Mouse (Mus musculus): ENCODE data around the gene Gm16867. TPM values are rescaled to one million over a fixed set of nuclear protein-coding genes. Genes with fewer than 3 reads are reported as not detected.
"Not testable (repeated sequence)": the region's sequence is repeated elsewhere in the genome, so short reads cannot be mapped to it uniquely, and the experiment has no call there.

The Gm16867 gene
- polyA plus RNA-seq, 2 experiments = not detected

DNA sequence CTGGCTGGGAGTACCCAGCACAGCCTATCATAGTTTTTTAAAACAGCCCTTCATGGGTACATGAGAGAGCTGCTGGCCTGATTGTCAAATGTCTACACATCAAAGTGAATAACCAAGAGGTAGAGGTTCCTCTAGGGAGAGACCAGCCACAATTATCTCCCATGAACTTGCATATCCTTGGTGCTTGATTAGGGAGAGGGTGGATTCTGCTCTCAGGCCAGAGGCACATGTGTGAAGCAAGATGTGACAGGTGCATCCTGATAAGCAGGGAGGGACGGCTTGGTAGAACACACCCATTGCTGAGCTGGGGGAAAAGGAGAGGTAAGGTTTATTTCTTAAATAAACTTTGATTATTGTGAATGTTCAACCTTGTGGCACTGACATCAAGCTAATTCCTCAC is 19.8 kb upstream of the Gm16867 start:
- H3K9me3 ChIP-seq (ENCODE audit: control insufficient read depth, low read length); ATAC-seq (ENCODE audit: low FRiP score, low read depth); H3K36me3 ChIP-seq (ENCODE audit: control insufficient read depth, insufficient read depth, low read length); H3K4me2 ChIP-seq (replicated peaks; ENCODE audit: low read depth, low read length, severe bottlenecking); H3K4me1 ChIP-seq (ENCODE audit: control insufficient read depth, insufficient read depth, low read length); H3K27me3 ChIP-seq (ENCODE audit: control insufficient read depth, insufficient read depth, low read length); H3K27ac ChIP-seq (replicated peaks; ENCODE audit: low read depth, low read length); H3K9ac ChIP-seq (ENCODE audit: low read depth, low read length, severe bottlenecking); H3K4me3 ChIP-seq (replicated peaks; ENCODE audit: low read length); DNase-seq (ENCODE audit: low spot score): not testable (repeated sequence)
- WGBS = no CpG with 5 or more reads among the region's 1 CpGs

GRCm38 (mm10) chr14:69520810-69521209 is 17.6 kb upstream of the Gm16867 start:
- H3K27ac ChIP-seq (replicated peaks; ENCODE audit: low read depth, low read length); ATAC-seq (ENCODE audit: low FRiP score, low read depth); H3K27me3 ChIP-seq (ENCODE audit: control insufficient read depth, insufficient read depth, low read length); H3K9me3 ChIP-seq (ENCODE audit: control insufficient read depth, low read length); DNase-seq (ENCODE audit: low spot score); H3K4me2 ChIP-seq (replicated peaks; ENCODE audit: low read depth, low read length, severe bottlenecking); H3K9ac ChIP-seq (ENCODE audit: low read depth, low read length, severe bottlenecking); H3K4me3 ChIP-seq (replicated peaks; ENCODE audit: low read length); H3K36me3 ChIP-seq (ENCODE audit: control insufficient read depth, insufficient read depth, low read length); H3K4me1 ChIP-seq (ENCODE audit: control insufficient read depth, insufficient read depth, low read length): not testable (repeated sequence)
- WGBS = no CpG with 5 or more reads among the region's 2 CpGs

GRCm38 (mm10) chr14:69512449-69512848 is 9.3 kb upstream of the Gm16867 start, which contains the start of gene Gm27179:
Gene Gm27179, minus strand, starts transcription at chr14:69512549.
- H3K9ac ChIP-seq (ENCODE audit: low read depth, low read length, severe bottlenecking); H3K4me1 ChIP-seq (ENCODE audit: control insufficient read depth, insufficient read depth, low read length); H3K36me3 ChIP-seq (ENCODE audit: control insufficient read depth, insufficient read depth, low read length); H3K27ac ChIP-seq (replicated peaks; ENCODE audit: low read depth, low read length); H3K4me3 ChIP-seq (replicated peaks; ENCODE audit: low read length); H3K9me3 ChIP-seq (ENCODE audit: control insufficient read depth, low read length); ATAC-seq (ENCODE audit: low FRiP score, low read depth); H3K27me3 ChIP-seq (ENCODE audit: control insufficient read depth, insufficient read depth, low read length); DNase-seq (ENCODE audit: low spot score); H3K4me2 ChIP-seq (replicated peaks; ENCODE audit: low read depth, low read length, severe bottlenecking): not testable (repeated sequence)
- no CpG with 5 or more reads among the region's 2 CpGs for WGBS

GRCm38 (mm10) chr14:69507000-69507399 is 3.8 kb upstream of the Gm16867 start:
- not testable (repeated sequence) for H3K27me3 ChIP-seq (ENCODE audit: control insufficient read depth, insufficient read depth, low read length); DNase-seq (ENCODE audit: low spot score); H3K36me3 ChIP-seq (ENCODE audit: control insufficient read depth, insufficient read depth, low read length); ATAC-seq (ENCODE audit: low FRiP score, low read depth); H3K9me3 ChIP-seq (ENCODE audit: control insufficient read depth, low read length); H3K4me3 ChIP-seq (replicated peaks; ENCODE audit: low read length); H3K4me2 ChIP-seq (replicated peaks; ENCODE audit: low read depth, low read length, severe bottlenecking); H3K27ac ChIP-seq (replicated peaks; ENCODE audit: low read depth, low read length); H3K9ac ChIP-seq (ENCODE audit: low read depth, low read length, severe bottlenecking); H3K4me1 ChIP-seq (ENCODE audit: control insufficient read depth, insufficient read depth, low read length)
- WGBS = no CpG with 5 or more reads among the region's 1 CpGs

DNA sequence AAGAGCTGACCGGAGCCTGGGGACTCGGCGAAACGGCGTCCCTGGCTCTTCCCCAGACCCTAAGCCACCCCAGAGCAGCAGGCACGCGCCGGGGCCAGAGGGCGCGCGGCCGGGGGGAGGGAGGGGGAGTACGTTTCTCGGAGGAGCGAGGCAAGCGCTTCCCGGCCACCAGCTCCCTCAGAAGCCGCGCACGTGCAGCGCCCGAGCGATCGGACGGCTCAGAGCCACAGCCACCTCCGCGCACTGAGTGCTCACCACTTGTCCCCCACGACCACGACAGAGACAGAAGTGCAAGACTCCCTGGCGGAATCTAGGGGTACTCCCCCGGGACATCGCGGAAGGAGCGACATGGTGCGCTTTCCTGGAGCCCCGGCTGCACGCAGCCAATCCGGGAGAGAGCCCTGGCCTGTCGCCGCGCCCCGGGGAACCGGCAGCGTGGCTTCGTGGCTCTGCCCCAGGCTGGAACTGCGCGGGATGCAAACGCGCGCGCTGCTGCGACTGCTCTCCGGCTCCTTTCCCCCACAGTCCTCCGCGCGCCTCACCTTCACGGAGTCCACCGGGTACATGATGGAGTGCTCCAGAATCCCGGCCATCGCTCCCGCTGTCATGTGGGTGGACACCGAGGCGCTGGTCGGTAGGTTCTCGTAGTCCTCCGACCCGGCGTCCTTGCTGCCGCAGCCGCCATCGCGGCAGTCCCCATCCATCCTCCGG is 567 bp downstream of the Gm16867 start:
- H3K4me2 ChIP-seq (replicated peaks; ENCODE audit: low read depth, low read length, severe bottlenecking); DNase-seq (ENCODE audit: low spot score); H3K9ac ChIP-seq (ENCODE audit: low read depth, low read length, severe bottlenecking); H3K4me3 ChIP-seq (replicated peaks; ENCODE audit: low read length); H3K27ac ChIP-seq (replicated peaks; ENCODE audit: low read depth, low read length); H3K9me3 ChIP-seq (ENCODE audit: control insufficient read depth, low read length); H3K36me3 ChIP-seq (ENCODE audit: control insufficient read depth, insufficient read depth, low read length); H3K4me1 ChIP-seq (ENCODE audit: control insufficient read depth, insufficient read depth, low read length); H3K27me3 ChIP-seq (ENCODE audit: control insufficient read depth, insufficient read depth, low read length): not testable (repeated sequence)
- WGBS = no CpG with 5 or more reads among the region's 73 CpGs
- ATAC-seq (ENCODE audit: low FRiP score, low read depth) = peak; percentile 49; the same call in 1 of the 2 replicates

DNA sequence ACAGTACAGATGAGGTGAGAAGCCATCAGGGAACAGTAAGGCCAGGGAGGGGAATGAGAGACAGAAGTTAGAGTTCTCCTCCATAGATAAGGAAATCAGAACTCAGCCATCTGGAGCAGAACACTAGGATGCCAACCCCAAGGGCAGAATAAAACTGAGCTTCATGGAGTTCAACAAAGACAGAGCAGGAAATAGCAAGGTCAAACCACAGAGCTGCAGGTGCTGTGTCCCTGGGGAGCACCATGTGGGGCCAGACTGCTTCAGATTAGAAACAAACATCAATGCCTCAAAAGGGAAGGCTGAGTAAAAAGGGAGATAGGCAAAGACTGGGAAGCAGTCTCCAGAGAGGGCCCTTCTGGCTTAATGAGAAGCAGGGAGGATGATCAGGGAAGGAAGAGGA is 6.9 kb downstream of the Gm16867 start:
- H3K36me3 ChIP-seq (ENCODE audit: control insufficient read depth, insufficient read depth, low read length); H3K9ac ChIP-seq (ENCODE audit: low read depth, low read length, severe bottlenecking); H3K9me3 ChIP-seq (ENCODE audit: control insufficient read depth, low read length); H3K4me2 ChIP-seq (replicated peaks; ENCODE audit: low read depth, low read length, severe bottlenecking); DNase-seq (ENCODE audit: low spot score); H3K4me1 ChIP-seq (ENCODE audit: control insufficient read depth, insufficient read depth, low read length); ATAC-seq (ENCODE audit: low FRiP score, low read depth); H3K4me3 ChIP-seq (replicated peaks; ENCODE audit: low read length); H3K27ac ChIP-seq (replicated peaks; ENCODE audit: low read depth, low read length); H3K27me3 ChIP-seq (ENCODE audit: control insufficient read depth, insufficient read depth, low read length): not testable (repeated sequence)

GRCm38 (mm10) chr14:69494946-69495345 is 8.2 kb downstream of the Gm16867 start:
- not testable (repeated sequence) for H3K27ac ChIP-seq (replicated peaks; ENCODE audit: low read depth, low read length); H3K4me3 ChIP-seq (replicated peaks; ENCODE audit: low read length); DNase-seq (ENCODE audit: low spot score); H3K4me2 ChIP-seq (replicated peaks; ENCODE audit: low read depth, low read length, severe bottlenecking); H3K27me3 ChIP-seq (ENCODE audit: control insufficient read depth, insufficient read depth, low read length); H3K4me1 ChIP-seq (ENCODE audit: control insufficient read depth, insufficient read depth, low read length); H3K9me3 ChIP-seq (ENCODE audit: control insufficient read depth, low read length); H3K36me3 ChIP-seq (ENCODE audit: control insufficient read depth, insufficient read depth, low read length); H3K9ac ChIP-seq (ENCODE audit: low read depth, low read length, severe bottlenecking); ATAC-seq (ENCODE audit: low FRiP score, low read depth)
- no CpG with 5 or more reads among the region's 2 CpGs for WGBS

DNA sequence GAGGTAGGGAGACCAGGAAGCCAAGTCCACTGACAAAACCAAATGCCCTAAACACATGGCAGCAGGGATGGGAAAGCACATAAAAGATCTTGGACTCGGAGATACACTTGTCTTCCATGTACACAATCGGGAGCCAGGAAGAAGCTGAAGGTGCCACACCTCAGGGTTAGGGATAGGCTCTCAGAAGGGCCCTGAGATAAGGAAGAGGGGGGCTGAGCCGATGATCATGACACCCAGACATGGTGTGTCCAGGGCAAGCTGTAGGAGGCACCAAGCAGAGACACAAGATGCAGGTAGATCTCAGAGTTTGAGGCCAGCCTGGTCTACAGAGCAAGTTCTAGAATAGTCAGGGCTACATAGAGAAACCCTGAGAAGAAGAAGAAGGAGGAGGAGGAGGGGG is 8.6 kb downstream of the Gm16867 start:
- H3K9ac ChIP-seq (ENCODE audit: low read depth, low read length, severe bottlenecking); H3K9me3 ChIP-seq (ENCODE audit: control insufficient read depth, low read length); H3K4me2 ChIP-seq (replicated peaks; ENCODE audit: low read depth, low read length, severe bottlenecking); H3K27ac ChIP-seq (replicated peaks; ENCODE audit: low read depth, low read length); DNase-seq (ENCODE audit: low spot score); ATAC-seq (ENCODE audit: low FRiP score, low read depth); H3K36me3 ChIP-seq (ENCODE audit: control insufficient read depth, insufficient read depth, low read length); H3K4me1 ChIP-seq (ENCODE audit: control insufficient read depth, insufficient read depth, low read length); H3K27me3 ChIP-seq (ENCODE audit: control insufficient read depth, insufficient read depth, low read length); H3K4me3 ChIP-seq (replicated peaks; ENCODE audit: low read length): not testable (repeated sequence)
- no CpG with 5 or more reads among the region's 3 CpGs for WGBS
